Mouse (Mus musculus): ENCODE results near the gene Srebf1. TPM values are rescaled to one million over a fixed set of nuclear protein-coding genes. Genes with fewer than 3 reads are reported as not detected.
A peak's percentile ranks its signal among the peaks of the same experiment; 100 is the strongest.

Gene Srebf1
- polyA plus RNA-seq, 1 experiment from 2014 or later: 56.8 TPM

DNA sequence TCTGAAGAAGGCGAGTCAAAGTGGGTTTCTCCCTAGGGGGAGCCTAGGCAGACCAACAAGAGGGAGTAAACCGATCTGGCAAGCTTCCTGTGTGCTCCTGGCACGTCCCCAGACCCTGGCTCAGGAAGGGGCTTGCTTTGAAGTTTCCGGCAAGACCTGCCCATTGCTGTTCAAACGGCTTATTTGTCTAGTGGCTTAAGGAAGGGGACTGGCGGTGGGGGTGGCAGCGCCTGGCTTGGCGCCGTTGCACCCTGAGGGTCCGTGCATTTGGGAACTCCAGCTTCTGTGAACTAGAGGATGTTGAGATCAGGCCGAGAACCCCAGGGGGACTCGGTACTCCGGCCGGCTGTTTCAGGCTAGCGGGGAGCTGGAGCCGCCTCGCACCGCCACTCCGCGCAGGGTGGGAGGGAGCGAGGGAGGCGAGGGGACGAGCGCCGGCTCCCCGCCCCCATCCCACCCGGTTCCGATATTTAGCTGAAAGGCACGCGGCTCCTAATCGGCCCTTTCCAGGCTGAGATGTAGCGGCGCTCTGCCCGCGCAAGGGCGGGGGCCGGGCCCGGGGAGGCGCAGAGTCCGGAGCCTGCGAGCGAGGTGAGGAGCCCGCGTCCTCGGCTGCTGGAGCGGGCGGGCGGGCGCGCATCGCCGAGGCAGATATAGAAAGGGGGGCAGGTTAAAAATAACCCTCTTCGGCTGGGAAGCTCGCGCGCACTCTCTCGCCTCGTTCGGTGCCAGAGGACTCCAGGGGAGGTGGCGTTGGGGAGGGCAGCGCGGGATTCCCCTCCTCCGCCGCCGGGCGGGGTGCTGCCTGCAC, 46.8 kb downstream of the Srebf1 start:
- WGBS: under 1% methylated on average over 49 of the region's 66 CpGs
- Histone ChIP-seq H3K4me3 (peak overlapping the region; percentile 61), H3K27me3 (peaks cover 20% of the 10 kb centered on the region; the same call in 1 of the 2 replicates), H3K27ac (replicated peaks) (peak overlapping the region; percentile 94), H3K9me3 (no peaks in the 10 kb centered on the region), H3K4me2 (replicated peaks) (peak overlapping the region; percentile 100), H3K4me1 (peaks cover 55% of the 10 kb centered on the region), H3K9ac (replicated peaks) (peak overlapping the region; percentile 74), H3K36me3 (no peaks in the 10 kb centered on the region)
- peak; percentile 57 for ATAC-seq (ENCODE audit: low FRiP score, low read depth)

DNA sequence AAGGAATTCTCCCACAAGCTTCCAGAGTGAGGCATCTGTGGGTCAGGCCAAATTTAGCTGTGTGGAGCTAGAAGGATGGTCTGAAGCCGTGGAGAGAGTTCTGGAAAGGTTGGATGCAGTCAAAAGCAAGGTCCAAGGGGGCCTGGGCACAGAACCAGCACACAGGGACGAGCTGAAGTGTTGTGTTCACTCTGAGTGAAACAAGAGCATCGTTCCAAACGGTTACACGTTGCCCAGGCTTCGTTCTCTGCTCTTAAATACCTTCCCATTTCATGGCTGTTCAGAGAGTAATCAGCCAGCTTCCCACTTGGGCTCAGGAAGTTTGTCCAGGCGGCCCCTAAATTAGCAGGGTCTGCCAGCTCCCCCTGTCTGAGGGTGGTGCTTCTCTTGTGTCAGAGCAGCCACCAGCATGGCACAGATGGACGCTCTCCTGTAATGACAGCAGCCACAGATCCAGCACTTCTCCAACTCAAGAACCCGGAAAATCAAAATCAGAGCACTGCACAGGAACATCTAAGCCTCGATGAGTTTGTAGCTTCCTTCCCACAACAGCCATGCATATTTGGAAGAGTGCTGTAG, 48.7 kb downstream of the Srebf1 start:
- ATAC-seq (ENCODE audit: low FRiP score, low read depth): no peak
- Histone ChIP-seq H3K27ac (replicated peaks) (no peak overlapping the region), H3K27me3 (peaks cover 20% of the 10 kb centered on the region; the same call in 1 of the 2 replicates), H3K9ac (replicated peaks) (no peak overlapping the region), H3K4me1 (peaks cover 58% of the 10 kb centered on the region), H3K4me2 (replicated peaks) (no peak overlapping the region), H3K36me3 (no peaks in the 10 kb centered on the region), H3K4me3 (no peak overlapping the region), H3K9me3 (no peaks in the 10 kb centered on the region)
- 89% methylated on average over 10 of the region's 10 CpGs for WGBS

DNA sequence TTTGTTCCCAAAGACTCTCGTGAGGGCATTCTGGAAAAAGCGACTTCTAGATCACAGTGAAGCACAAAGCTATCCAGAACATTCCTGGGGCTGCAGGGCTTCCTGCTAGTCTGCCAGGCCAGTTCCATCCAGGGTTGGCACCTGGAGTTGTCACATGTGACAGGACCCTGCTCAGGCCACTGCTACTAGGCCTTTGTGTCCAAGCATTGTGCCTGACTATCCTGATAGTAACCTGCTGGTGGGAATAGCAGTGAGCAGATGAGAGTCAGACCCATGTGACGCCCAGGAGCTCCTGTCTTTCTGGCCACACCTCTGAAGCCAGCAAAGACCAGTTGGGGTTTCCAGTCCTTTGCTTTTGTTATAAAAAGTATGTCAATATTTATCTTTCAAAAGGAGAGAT, 50.3 kb downstream of the Srebf1 start:
- ATAC-seq (ENCODE audit: low FRiP score, low read depth): no peak
- Histone ChIP-seq H3K9me3 (no peaks in the 10 kb centered on the region), H3K4me2 (replicated peaks) (no peak overlapping the region), H3K4me3 (no peak overlapping the region), H3K27me3 (peaks cover 20% of the 10 kb centered on the region; the same call in 1 of the 2 replicates), H3K4me1 (peaks cover 53% of the 10 kb centered on the region), H3K36me3 (no peaks in the 10 kb centered on the region), H3K27ac (replicated peaks) (no peak overlapping the region), H3K9ac (replicated peaks) (no peak overlapping the region)
- 78% methylated on average over 3 of the region's 3 CpGs for WGBS

DNA sequence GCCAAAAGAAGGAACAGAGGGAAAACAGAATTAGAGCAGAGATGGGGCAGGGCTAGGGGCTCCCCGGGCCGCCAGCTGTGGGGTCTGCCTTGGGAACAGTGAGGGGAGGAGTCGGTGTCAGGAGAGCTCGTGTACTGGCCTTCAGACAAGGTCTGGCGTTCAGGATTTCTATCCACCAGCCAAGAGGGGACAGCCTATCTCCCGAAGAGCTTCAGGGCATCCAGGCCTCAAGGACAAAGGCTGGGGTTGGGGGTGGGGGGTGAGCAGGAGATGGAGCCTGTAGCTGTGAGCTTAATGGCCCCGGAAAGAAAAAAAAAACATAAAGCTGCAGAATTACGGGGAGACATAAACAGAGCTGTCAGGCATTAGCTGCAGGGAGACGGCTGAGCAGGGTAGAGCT, 53.6 kb downstream of the Srebf1 start:
- H3K4me3 ChIP-seq: no peak overlapping the region
- peak overlapping the region; percentile 16; the same call in 1 of the 2 replicates for H3K9ac ChIP-seq (replicated peaks)
- peaks cover 12% of the 10 kb centered on the region; the same call in 1 of the 2 replicates for H3K27me3 ChIP-seq
- no peak for ATAC-seq (ENCODE audit: low FRiP score, low read depth)
- H3K36me3 ChIP-seq: no peaks in the 10 kb centered on the region
- 38% methylated on average over 9 of the region's 9 CpGs for WGBS
- H3K4me2 ChIP-seq (replicated peaks): no peak overlapping the region
- H3K9me3 ChIP-seq: no peaks in the 10 kb centered on the region
- peaks cover 45% of the 10 kb centered on the region for H3K4me1 ChIP-seq
- peak overlapping the region; percentile 68 for H3K27ac ChIP-seq (replicated peaks)

DNA sequence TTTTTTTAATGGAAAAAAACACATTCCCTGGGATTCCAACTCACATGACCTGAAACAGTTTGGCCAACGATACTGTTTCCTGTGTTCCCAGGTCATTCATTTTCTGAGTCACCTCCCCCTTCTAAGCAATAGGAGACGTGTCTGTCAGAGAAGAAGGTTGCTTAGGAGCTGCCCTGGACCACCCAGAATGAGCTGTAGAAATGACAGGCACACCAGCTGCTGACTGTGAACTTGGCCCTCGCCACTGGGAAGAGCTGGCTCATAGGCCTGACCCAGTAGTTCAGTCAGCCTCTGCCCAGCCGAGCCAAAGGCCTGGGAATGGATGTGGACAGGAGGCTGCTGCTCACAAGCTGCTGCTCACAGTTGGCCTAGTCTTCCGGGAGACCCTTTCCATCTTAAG, 57.3 kb downstream of the Srebf1 start:
- no peak for ATAC-seq (ENCODE audit: low FRiP score, low read depth)
- H3K27ac ChIP-seq (replicated peaks): no peak overlapping the region; the same call in 1 of the 2 replicates
- WGBS: 63% methylated on average over 5 of the region's 5 CpGs
- no peaks in the 10 kb centered on the region for H3K27me3 ChIP-seq
- no peak overlapping the region for H3K9ac ChIP-seq (replicated peaks)
- H3K4me1 ChIP-seq: peaks cover 67% of the 10 kb centered on the region
- H3K4me2 ChIP-seq (replicated peaks): no peak overlapping the region
- no peak overlapping the region for H3K4me3 ChIP-seq
- H3K36me3 ChIP-seq: no peaks in the 10 kb centered on the region; the same call in 1 of the 2 replicates
- no peaks in the 10 kb centered on the region for H3K9me3 ChIP-seq

DNA sequence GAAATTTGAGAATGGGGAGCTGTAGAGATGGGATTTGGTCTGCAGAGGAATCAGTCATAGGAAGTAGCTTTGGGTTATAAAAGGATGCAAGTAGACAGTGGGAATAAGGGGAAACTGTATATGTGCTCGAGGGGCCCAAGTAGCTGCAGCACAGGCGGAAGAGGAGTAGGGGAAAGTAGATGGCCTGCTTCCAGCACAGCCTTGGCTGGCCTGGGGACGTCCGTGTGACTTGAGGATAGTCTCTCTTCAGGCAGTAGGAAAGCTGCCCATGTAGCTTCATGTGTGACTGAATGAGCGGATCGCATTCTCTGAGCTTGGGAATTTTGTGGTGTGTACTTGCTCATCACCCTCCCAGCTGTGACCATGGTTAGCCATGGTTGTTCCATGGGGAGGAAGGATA, 57.9 kb downstream of the Srebf1 start:
- no peaks in the 10 kb centered on the region for H3K27me3 ChIP-seq
- no peak overlapping the region for H3K4me2 ChIP-seq (replicated peaks)
- WGBS: 90% methylated on average over 6 of the region's 6 CpGs
- no peak overlapping the region for H3K4me3 ChIP-seq
- H3K36me3 ChIP-seq: peaks cover 5% of the 10 kb centered on the region
- ATAC-seq (ENCODE audit: low FRiP score, low read depth): no peak
- no peak overlapping the region for H3K9ac ChIP-seq (replicated peaks)
- H3K27ac ChIP-seq (replicated peaks): no peak overlapping the region; the same call in 1 of the 2 replicates
- no peaks in the 10 kb centered on the region for H3K9me3 ChIP-seq
- H3K4me1 ChIP-seq: peaks cover 65% of the 10 kb centered on the region

DNA sequence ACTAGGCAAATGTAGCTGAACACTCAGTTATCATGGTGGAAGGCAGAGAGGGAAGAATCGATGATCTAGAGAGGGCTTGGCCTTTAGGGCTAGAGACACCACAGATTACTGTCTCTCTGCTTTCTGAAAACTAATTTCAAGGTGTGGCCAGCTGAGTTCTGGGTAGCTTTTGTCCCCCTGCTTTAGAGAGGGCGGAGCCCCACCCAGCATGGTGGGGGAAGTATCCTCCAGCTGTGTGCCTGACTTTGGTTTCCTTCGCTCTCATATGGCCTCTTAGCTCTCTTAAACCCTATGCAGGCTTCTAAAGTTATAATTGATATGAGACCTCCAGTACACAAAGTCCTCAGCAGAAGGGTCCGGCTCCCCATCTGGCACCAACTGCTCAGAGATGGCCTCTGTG, 59.0 kb downstream of the Srebf1 start:
- Histone ChIP-seq H3K9ac (replicated peaks) (no peak overlapping the region), H3K9me3 (no peaks in the 10 kb centered on the region), H3K4me1 (peaks cover 55% of the 10 kb centered on the region), H3K4me2 (replicated peaks) (no peak overlapping the region), H3K27me3 (no peaks in the 10 kb centered on the region), H3K36me3 (peaks cover 7% of the 10 kb centered on the region), H3K27ac (replicated peaks) (no peak overlapping the region), H3K4me3 (no peak overlapping the region)
- WGBS: 92% methylated on average over 4 of the region's 4 CpGs
- ATAC-seq (ENCODE audit: low FRiP score, low read depth): no peak

DNA sequence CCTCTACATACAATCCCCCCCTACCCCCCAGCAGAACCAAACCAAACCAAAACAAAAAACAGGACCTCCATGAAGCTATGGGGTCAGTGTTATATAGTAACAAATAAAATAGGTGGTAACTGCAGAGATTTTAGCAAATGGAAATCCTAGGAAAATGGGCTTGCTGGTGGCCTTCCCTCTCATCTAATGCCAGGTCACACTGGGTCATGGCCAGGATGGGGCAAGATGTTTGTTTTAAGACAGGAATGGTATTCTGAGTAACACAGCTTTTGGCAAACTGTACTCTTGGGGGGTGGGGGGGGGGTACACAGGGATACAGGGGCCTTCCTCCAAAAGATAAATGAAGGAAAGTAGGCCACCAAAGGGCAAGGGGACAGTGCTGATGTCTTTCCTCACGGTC, 59.8 kb downstream of the Srebf1 start:
- no peaks in the 10 kb centered on the region for H3K9me3 ChIP-seq
- H3K4me1 ChIP-seq: peaks cover 51% of the 10 kb centered on the region
- 89% methylated on average over 1 of the region's 1 CpGs for WGBS
- peaks cover 7% of the 10 kb centered on the region for H3K36me3 ChIP-seq
- no peak overlapping the region for H3K27ac ChIP-seq (replicated peaks)
- no peak overlapping the region for H3K4me2 ChIP-seq (replicated peaks)
- ATAC-seq (ENCODE audit: low FRiP score, low read depth): no peak
- H3K27me3 ChIP-seq: no peaks in the 10 kb centered on the region
- H3K4me3 ChIP-seq: no peak overlapping the region
- H3K9ac ChIP-seq (replicated peaks): no peak overlapping the region

DNA sequence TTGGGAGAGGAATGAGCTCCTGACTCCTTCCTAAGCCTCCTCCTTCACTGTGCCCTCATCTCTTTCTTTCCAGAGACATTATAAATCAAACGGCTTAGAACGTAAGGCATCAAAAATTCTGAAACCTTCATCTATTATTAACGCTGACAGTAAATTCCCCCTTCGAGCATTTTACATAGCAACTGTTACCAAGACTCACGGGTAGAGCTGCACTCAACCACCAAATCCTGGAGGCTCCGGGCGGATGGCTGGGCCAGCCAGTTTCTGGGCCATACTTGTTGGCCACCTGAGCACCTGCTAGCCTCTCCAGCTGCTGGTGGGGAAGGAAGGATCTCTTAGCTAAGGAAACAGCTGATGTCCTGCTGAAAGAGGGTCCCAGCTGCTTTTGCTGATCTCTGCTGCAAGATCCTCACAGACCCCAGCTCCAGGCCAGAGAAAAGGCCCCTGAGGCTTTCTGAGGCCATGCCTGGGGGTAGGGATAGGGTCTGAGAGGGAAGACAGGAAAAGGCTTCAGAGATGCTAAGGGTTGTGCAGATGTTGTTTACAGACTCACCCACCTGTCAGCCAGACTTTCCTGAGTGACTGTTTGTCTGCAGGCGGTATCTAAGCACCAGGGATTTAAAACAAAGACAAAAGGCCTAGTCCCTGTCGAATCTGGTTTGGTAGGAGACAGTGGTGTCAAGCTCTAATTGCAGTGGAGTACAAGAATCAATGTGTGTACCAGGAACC, 61.1 kb downstream of the Srebf1 start:
- no peaks in the 10 kb centered on the region for H3K9me3 ChIP-seq
- WGBS: 59% methylated on average over 9 of the region's 9 CpGs
- H3K27me3 ChIP-seq: no peaks in the 10 kb centered on the region
- peaks cover 12% of the 10 kb centered on the region for H3K36me3 ChIP-seq
- no peak overlapping the region for H3K9ac ChIP-seq (replicated peaks)
- no peak overlapping the region for H3K4me3 ChIP-seq
- ATAC-seq (ENCODE audit: low FRiP score, low read depth): no peak
- peak overlapping the region; percentile 66 for H3K27ac ChIP-seq (replicated peaks)
- no peak overlapping the region for H3K4me2 ChIP-seq (replicated peaks)
- H3K4me1 ChIP-seq: peaks cover 50% of the 10 kb centered on the region

DNA sequence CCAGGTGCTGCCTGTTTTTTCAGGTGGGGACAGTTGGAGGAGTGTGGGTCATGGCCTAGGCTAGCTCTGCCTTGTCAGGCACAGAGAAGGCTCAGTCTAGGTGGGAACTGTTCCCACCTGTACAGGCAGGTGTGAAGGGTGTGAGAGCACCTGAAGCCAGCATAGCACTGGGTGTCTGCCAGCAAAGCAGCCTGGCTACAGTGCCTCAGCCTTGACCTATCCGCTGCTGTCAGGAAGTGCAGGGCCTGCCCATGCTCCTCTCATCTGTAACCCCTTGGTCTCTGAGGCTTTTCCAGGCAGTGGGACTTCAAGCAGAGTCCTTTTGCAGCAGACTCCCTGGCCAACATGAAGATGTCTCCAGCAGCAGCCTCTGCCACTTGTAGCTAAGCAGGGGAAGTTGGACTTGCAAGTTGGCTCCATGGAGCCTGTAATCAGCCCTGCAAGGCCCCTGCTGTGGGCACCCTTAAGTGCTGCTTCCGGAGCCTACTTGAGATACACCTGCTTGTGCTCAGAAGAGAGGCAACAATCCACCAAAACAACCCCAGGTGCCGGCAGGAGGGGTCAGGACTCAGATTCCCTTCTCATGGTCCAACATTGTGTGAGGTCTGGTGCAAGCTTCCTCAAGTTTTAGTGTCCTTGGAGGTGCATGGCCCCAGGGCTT, 61.8 kb downstream of the Srebf1 start:
- ATAC-seq (ENCODE audit: low FRiP score, low read depth): no peak
- no peaks in the 10 kb centered on the region for H3K27me3 ChIP-seq
- 69% methylated on average over 3 of the region's 3 CpGs for WGBS
- no peak overlapping the region for H3K4me3 ChIP-seq
- no peak overlapping the region for H3K9ac ChIP-seq (replicated peaks)
- peaks cover 49% of the 10 kb centered on the region for H3K4me1 ChIP-seq
- no peaks in the 10 kb centered on the region for H3K9me3 ChIP-seq
- peaks cover 12% of the 10 kb centered on the region for H3K36me3 ChIP-seq
- H3K27ac ChIP-seq (replicated peaks): peak overlapping the region; percentile 66
- no peak overlapping the region for H3K4me2 ChIP-seq (replicated peaks)

DNA sequence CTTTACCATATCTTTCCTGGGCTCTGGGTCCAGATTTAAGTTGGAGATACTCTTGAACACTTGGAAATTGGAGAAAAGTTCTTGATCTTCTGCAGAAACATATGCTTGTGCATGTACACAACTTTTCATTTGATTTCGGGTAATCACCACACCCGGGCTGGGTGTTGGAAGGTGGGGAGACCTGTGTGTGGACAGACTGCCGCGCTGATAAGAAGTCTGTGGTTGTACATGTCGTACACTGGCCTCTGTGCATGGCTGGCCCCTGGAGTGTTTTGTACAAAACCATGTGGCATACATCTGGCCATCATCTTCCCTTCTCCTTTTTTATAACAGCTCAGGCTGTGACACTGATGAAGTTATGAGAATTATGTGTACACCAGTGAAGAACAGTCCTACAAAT, 62.4 kb downstream of the Srebf1 start:
- no peak overlapping the region for H3K27ac ChIP-seq (replicated peaks)

More for the DNA sequence above, 62.4 kb downstream of the Srebf1 start:
- Histone ChIP-seq H3K9ac (replicated peaks) (no peak overlapping the region), H3K4me2 (replicated peaks) (no peak overlapping the region), H3K36me3 (peaks cover 12% of the 10 kb centered on the region), H3K4me1 (peaks cover 52% of the 10 kb centered on the region), H3K9me3 (no peaks in the 10 kb centered on the region), H3K4me3 (no peak overlapping the region), H3K27me3 (no peaks in the 10 kb centered on the region)
- ATAC-seq (ENCODE audit: low FRiP score, low read depth): no peak
- WGBS: 94% methylated on average over 5 of the region's 5 CpGs

Data from midbrain, embryonic 12.5 days (tissue).